Mouse (Mus musculus): ENCODE data around the gene Pilrb1. TPM values are rescaled to one million over a fixed set of nuclear protein-coding genes. Genes with fewer than 3 reads are reported as not detected.
"Not testable (repeated sequence)": the region's sequence is repeated elsewhere in the genome, so short reads cannot be mapped to it uniquely, and the experiment has no call there.

The Pilrb1 gene
- polyA plus RNA-seq, 1 experiment from 2014 or later, result not detected

DNA sequence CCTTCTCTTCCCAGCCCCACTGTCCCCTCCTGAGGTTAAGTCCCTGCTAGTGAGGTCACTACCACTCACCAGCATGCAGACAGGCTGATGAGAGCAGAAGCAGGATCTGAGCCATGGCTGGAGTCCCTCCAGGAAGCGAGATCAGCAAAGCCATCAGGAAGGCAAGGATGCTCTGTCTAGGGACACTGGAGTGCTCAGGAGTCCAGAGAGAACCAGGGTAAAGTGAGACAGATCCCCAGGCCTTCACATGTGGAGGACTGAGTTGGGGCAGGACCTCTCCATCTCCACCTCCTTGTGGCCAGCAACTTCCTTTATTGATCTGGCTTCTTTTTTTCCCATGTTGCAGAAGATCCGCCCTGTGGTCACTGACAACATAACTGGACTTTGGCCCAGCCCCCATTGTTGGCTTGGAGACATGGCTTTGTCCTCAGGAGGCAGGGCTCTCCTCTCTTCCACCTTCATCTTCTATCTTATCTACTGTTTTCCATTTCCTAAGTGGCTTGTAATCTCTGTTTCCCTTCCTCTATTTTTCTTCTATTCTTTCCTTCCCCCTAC, 21.9 kb downstream of the Pilrb1 start, which contains the start of gene Pilra:
Gene Pilra (minus strand): TSS at position 316 of the 555 bp plus-strand sequence.
- not testable (repeated sequence) for H3K4me1 ChIP-seq (replicated peaks; ENCODE audit: control insufficient read depth, insufficient read depth, low read length); H3K27ac ChIP-seq (ENCODE audit: low read depth, low read length); H3K9ac ChIP-seq (ENCODE audit: low read length); H3K36me3 ChIP-seq (ENCODE audit: control insufficient read depth, insufficient read depth, low read length); H3K27me3 ChIP-seq (ENCODE audit: control insufficient read depth, insufficient read depth, low read length); H3K9me3 ChIP-seq (ENCODE audit: control insufficient read depth, low read length); H3K4me2 ChIP-seq (ENCODE audit: low read depth, low read length, severe bottlenecking); H3K4me3 ChIP-seq (ENCODE audit: low read depth, low read length); ATAC-seq (replicated peaks; ENCODE audit: low FRiP score); DNase-seq (ENCODE audit: low spot score)
- WGBS, result 65% methylated on average over 2 of the region's 2 CpGs

DNA sequence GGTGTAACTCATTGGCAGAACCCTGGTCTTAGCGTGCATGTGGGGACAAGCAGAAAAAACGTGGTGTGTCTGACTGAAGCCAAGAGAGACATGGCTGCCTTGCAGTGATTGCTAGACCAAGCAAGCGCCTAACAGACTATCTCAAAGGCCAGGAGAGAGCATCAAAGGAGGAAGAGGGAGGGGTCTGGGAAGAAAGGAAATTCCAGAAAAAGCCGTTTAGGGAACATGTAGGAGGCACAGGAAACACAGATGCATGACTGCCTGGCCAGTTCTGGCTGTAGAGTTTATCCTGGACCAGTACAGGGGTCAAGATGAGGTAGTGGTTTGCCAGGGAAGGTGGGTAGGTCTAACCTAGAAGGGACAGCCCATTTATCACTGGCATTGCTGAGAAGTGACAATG, 24.4 kb downstream of the Pilrb1 start:
- H3K9ac ChIP-seq (ENCODE audit: low read length), result no peak overlapping the region

DNA sequence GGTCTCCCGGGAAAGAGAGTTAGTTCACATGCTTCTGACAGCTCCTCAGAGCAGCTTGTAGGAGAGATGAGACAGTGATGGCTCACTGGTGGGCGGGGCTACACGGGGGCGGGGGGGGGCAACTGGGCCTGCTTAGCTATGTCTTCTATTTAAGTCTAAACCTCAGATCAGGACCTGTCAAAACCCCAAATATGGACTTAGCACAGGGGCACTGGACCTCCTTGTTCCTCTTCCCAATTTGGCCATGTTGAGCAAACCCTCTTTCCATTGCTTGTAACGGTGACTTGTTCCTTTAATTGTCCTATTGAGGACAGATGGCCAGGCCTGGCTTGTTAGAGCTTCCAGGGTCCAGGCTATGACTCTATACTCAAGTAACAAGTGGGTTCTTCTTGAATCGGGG, 26.4 kb downstream of the Pilrb1 start:
- no peak for DNase-seq (ENCODE audit: low spot score)
- Histone ChIP-seq H3K4me3 (ENCODE audit: low read depth, low read length) (no peak overlapping the region), H3K4me2 (ENCODE audit: low read depth, low read length, severe bottlenecking) (no peak overlapping the region), H3K27ac (ENCODE audit: low read depth, low read length) (no peak overlapping the region), H3K27me3 (ENCODE audit: control insufficient read depth, insufficient read depth, low read length) (no peaks in the 10 kb centered on the region), H3K4me1 (replicated peaks; ENCODE audit: control insufficient read depth, insufficient read depth, low read length) (no peaks in the 10 kb centered on the region; the same call in 1 of the 2 replicates), H3K9ac (ENCODE audit: low read length) (no peak overlapping the region), H3K36me3 (ENCODE audit: control insufficient read depth, insufficient read depth, low read length) (no peaks in the 10 kb centered on the region), H3K9me3 (ENCODE audit: control insufficient read depth, low read length) (no peaks in the 10 kb centered on the region)
- 83% methylated on average over 6 of the region's 6 CpGs for whole genome bisulfite sequencing
- ATAC-seq (replicated peaks; ENCODE audit: low FRiP score), result no peak

More for the DNA sequence above, 24.4 kb downstream of the Pilrb1 start:
- Histone ChIP-seq H3K9me3 (ENCODE audit: control insufficient read depth, low read length) (no peaks in the 10 kb centered on the region), H3K4me1 (replicated peaks; ENCODE audit: control insufficient read depth, insufficient read depth, low read length) (no peaks in the 10 kb centered on the region; the same call in 1 of the 2 replicates), H3K36me3 (ENCODE audit: control insufficient read depth, insufficient read depth, low read length) (no peaks in the 10 kb centered on the region), H3K27ac (ENCODE audit: low read depth, low read length) (no peak overlapping the region), H3K4me2 (ENCODE audit: low read depth, low read length, severe bottlenecking) (no peak overlapping the region), H3K4me3 (ENCODE audit: low read depth, low read length) (no peak overlapping the region), H3K27me3 (ENCODE audit: control insufficient read depth, insufficient read depth, low read length) (no peaks in the 10 kb centered on the region)
- no peak for ATAC-seq (replicated peaks; ENCODE audit: low FRiP score)
- no peak for DNase-seq (ENCODE audit: low spot score)
- WGBS, result 65% methylated on average over 4 of the region's 4 CpGs

DNA sequence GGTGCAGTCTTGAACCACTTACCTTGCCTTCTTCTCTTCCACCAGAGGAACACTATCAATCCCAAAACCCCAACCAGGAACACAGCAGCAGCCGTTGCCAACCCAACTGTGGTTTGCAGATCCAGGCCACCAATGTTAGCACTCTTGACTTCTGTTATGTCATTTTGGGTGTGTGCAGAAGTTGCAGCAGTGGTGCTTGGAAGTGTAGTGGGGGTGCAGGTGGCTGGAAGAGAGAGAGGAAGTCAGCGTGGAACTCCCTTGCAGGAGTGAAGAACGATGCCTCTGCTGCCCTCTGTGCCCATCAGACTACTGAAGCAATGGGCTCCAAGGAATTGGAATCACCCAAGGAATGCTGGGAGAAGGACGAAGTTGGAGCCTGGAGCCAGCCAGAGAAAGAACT, 26.8 kb downstream of the Pilrb1 start:
- Histone ChIP-seq H3K36me3 (ENCODE audit: control insufficient read depth, insufficient read depth, low read length) (no peaks in the 10 kb centered on the region), H3K9ac (ENCODE audit: low read length) (no peak overlapping the region), H3K27ac (ENCODE audit: low read depth, low read length) (no peak overlapping the region), H3K4me3 (ENCODE audit: low read depth, low read length) (no peak overlapping the region), H3K4me2 (ENCODE audit: low read depth, low read length, severe bottlenecking) (no peak overlapping the region), H3K27me3 (ENCODE audit: control insufficient read depth, insufficient read depth, low read length) (no peaks in the 10 kb centered on the region), H3K4me1 (replicated peaks; ENCODE audit: control insufficient read depth, insufficient read depth, low read length) (no peaks in the 10 kb centered on the region; the same call in 1 of the 2 replicates), H3K9me3 (ENCODE audit: control insufficient read depth, low read length) (no peaks in the 10 kb centered on the region)
- ATAC-seq (replicated peaks; ENCODE audit: low FRiP score) (no peak), DNase-seq (ENCODE audit: low spot score) (no peak)
- WGBS, result 95% methylated on average over 4 of the region's 4 CpGs

DNA sequence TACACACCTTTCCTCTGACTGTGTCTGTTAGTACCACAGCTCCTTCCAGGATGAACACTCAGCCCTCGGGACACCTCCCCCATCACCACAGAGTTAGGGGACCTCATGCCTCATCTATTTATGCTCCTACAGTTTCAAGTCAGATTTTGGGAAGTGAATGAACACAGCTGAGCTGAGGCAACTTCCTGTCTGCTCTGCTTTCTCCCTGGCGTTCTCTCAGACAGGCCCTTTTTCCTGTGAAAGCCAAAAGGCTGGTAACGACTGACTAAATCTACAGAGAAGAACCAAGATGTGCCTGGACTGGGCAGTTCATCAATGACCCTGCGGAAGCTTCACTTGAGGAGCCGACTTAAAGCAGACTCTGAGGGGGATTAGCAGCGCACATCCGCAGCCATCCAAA, 27.7 kb downstream of the Pilrb1 start:
- WGBS, result 86% methylated on average over 7 of the region's 7 CpGs
- no peak for ATAC-seq (replicated peaks; ENCODE audit: low FRiP score)
- no peaks in the 10 kb centered on the region for H3K9me3 ChIP-seq (ENCODE audit: control insufficient read depth, low read length)

DNA sequence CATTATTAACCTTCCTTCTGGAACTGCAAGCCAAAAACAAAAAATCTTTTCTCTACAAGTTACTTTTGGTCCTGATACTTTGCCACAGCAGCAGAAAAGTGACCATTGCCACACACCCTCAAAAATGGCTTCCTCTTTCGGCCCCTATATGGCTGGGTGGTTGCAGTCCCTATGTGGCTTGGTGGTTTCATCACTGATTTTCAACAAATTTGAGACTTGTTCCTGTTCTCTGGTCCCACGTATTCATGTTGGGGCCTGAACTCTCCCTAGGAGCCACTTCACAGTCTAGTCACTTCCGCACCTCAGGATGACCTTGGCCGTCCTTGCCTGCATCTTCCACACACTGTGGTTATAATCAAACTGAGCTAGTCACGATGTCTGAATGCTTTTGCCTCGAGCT, 29.2 kb downstream of the Pilrb1 start:
- 87% methylated on average over 6 of the region's 6 CpGs for WGBS
- no peaks in the 10 kb centered on the region for H3K9me3 ChIP-seq (ENCODE audit: control insufficient read depth, low read length)
- H3K4me2 ChIP-seq (ENCODE audit: low read depth, low read length, severe bottlenecking), result no peak overlapping the region
- H3K4me1 ChIP-seq (replicated peaks; ENCODE audit: control insufficient read depth, insufficient read depth, low read length), result no peaks in the 10 kb centered on the region
- H3K27ac ChIP-seq (ENCODE audit: low read depth, low read length), result no peak overlapping the region
- no peak for ATAC-seq (replicated peaks; ENCODE audit: low FRiP score)
- no peaks in the 10 kb centered on the region for H3K36me3 ChIP-seq (ENCODE audit: control insufficient read depth, insufficient read depth, low read length)
- no peak overlapping the region for H3K9ac ChIP-seq (ENCODE audit: low read length)
- no peak overlapping the region for H3K4me3 ChIP-seq (ENCODE audit: low read depth, low read length)
- no peak for DNase-seq (ENCODE audit: low spot score)
- H3K27me3 ChIP-seq (ENCODE audit: control insufficient read depth, insufficient read depth, low read length), result no peaks in the 10 kb centered on the region

More for the DNA sequence above, 27.7 kb downstream of the Pilrb1 start:
- H3K4me2 ChIP-seq (ENCODE audit: low read depth, low read length, severe bottlenecking), result no peak overlapping the region
- no peaks in the 10 kb centered on the region for H3K36me3 ChIP-seq (ENCODE audit: control insufficient read depth, insufficient read depth, low read length)
- no peaks in the 10 kb centered on the region; the same call in 1 of the 2 replicates for H3K4me1 ChIP-seq (replicated peaks; ENCODE audit: control insufficient read depth, insufficient read depth, low read length)
- no peak overlapping the region for H3K9ac ChIP-seq (ENCODE audit: low read length)
- no peaks in the 10 kb centered on the region for H3K27me3 ChIP-seq (ENCODE audit: control insufficient read depth, insufficient read depth, low read length)
- no peak overlapping the region for H3K4me3 ChIP-seq (ENCODE audit: low read depth, low read length)
- no peak overlapping the region for H3K27ac ChIP-seq (ENCODE audit: low read depth, low read length)
- DNase-seq (ENCODE audit: low spot score), result no peak

DNA sequence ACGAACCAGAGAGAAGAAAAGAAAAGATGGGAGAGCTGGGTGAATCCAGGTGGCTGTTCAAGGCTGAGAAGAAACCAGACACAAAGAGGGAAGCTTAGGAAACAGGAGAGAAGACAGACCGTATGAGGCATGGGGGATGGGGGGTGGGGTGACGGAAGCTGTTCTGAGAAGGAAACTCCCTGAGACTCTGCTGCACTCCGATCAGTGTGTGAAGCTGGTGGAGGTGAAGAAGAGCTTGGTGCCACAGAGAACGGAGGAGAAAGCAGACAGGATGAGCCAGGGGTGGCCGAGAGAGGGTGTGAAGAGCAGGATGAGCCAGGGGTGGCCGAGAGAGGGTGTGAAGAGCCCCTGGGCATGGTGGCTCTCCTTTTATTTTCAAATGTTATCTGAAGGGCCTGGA, 31.5 kb downstream of the Pilrb1 start:
- Histone ChIP-seq H3K9ac (ENCODE audit: low read length) (no peak overlapping the region), H3K36me3 (ENCODE audit: control insufficient read depth, insufficient read depth, low read length) (no peaks in the 10 kb centered on the region), H3K27me3 (ENCODE audit: control insufficient read depth, insufficient read depth, low read length) (no peaks in the 10 kb centered on the region), H3K4me1 (replicated peaks; ENCODE audit: control insufficient read depth, insufficient read depth, low read length) (no peaks in the 10 kb centered on the region), H3K27ac (ENCODE audit: low read depth, low read length) (no peak overlapping the region), H3K4me3 (ENCODE audit: low read depth, low read length) (no peak overlapping the region), H3K4me2 (ENCODE audit: low read depth, low read length, severe bottlenecking) (no peak overlapping the region), H3K9me3 (ENCODE audit: control insufficient read depth, low read length) (no peaks in the 10 kb centered on the region)
- DNase-seq (ENCODE audit: low spot score) (no peak), ATAC-seq (replicated peaks; ENCODE audit: low FRiP score) (no peak)
- whole genome bisulfite sequencing, result 74% methylated on average over 7 of the region's 7 CpGs

DNA sequence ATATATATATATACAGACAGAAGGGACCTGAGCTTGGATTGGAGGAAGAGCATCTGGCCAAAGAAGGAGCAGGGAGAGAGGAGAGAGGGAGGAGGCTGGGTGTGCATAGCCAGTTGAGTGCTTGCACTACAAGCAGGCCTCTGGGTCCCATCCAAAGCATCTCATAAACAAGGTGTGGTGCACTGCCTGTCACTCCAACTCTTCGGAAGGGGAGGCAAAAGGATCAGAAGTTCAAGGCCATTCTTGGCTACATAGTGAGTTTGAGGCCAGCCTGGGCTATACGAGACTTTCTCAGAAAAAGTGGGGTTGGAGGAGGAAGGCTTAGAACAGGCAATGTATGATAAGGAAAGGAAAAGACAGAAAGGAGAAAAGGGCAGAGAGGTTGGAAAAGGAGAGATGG, 31.9 kb downstream of the Pilrb1 start:
- DNase-seq (ENCODE audit: low spot score), result no peak
- 85% methylated on average over 2 of the region's 2 CpGs for WGBS
- Histone ChIP-seq H3K36me3 (ENCODE audit: control insufficient read depth, insufficient read depth, low read length) (no peaks in the 10 kb centered on the region), H3K27me3 (ENCODE audit: control insufficient read depth, insufficient read depth, low read length) (no peaks in the 10 kb centered on the region), H3K4me2 (ENCODE audit: low read depth, low read length, severe bottlenecking) (no peak overlapping the region), H3K4me1 (replicated peaks; ENCODE audit: control insufficient read depth, insufficient read depth, low read length) (no peaks in the 10 kb centered on the region), H3K9ac (ENCODE audit: low read length) (no peak overlapping the region), H3K27ac (ENCODE audit: low read depth, low read length) (no peak overlapping the region), H3K4me3 (ENCODE audit: low read depth, low read length) (no peak overlapping the region), H3K9me3 (ENCODE audit: control insufficient read depth, low read length) (no peaks in the 10 kb centered on the region)
- ATAC-seq (replicated peaks; ENCODE audit: low FRiP score), result no peak

DNA sequence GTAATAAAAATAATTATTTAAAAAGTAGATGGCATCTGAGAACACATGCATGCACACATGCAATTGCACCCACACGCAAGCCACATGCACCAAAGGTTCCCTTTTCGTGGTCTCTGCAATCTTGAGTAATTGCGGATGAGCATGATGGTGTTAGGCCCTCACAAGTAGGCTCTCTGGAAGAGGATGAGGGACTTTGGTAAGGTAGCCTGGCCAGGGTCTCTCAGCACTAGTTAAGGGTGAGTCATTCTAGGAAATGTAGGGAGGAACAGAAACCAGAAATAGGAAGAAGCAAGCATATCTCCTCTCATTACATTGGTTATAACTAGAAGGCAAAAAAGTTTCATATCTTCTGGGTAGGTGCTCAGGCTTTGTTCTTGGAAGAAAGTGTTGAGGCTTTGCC, 32.9 kb downstream of the Pilrb1 start:
- ATAC-seq (replicated peaks; ENCODE audit: low FRiP score), result no peak
- Histone ChIP-seq H3K4me3 (ENCODE audit: low read depth, low read length) (no peak overlapping the region), H3K4me2 (ENCODE audit: low read depth, low read length, severe bottlenecking) (no peak overlapping the region), H3K9ac (ENCODE audit: low read length) (no peak overlapping the region), H3K36me3 (ENCODE audit: control insufficient read depth, insufficient read depth, low read length) (no peaks in the 10 kb centered on the region), H3K4me1 (replicated peaks; ENCODE audit: control insufficient read depth, insufficient read depth, low read length) (no peaks in the 10 kb centered on the region), H3K27ac (ENCODE audit: low read depth, low read length) (no peak overlapping the region), H3K27me3 (ENCODE audit: control insufficient read depth, insufficient read depth, low read length) (no peaks in the 10 kb centered on the region), H3K9me3 (ENCODE audit: control insufficient read depth, low read length) (no peaks in the 10 kb centered on the region)
- DNase-seq (ENCODE audit: low spot score), result no peak
- WGBS, result 92% methylated on average over 3 of the region's 3 CpGs
